Mouse (Mus musculus) right cerebral cortex, postnatal 10 days (tissue): ENCODE data around the gene Mrgpra1.
"Not testable (repeated sequence)": the region's sequence is repeated elsewhere in the genome, so short reads cannot be mapped to it uniquely, and the experiment has no call there.

Source experiments
- DNase-seq, 2 experiments: peaks; one replicate each; pipeline ENCODE4 v3.0.0; 2021; ENCODE audit warnings: low spot score in 2 of 2

The Mrgpra1 gene

DNA sequence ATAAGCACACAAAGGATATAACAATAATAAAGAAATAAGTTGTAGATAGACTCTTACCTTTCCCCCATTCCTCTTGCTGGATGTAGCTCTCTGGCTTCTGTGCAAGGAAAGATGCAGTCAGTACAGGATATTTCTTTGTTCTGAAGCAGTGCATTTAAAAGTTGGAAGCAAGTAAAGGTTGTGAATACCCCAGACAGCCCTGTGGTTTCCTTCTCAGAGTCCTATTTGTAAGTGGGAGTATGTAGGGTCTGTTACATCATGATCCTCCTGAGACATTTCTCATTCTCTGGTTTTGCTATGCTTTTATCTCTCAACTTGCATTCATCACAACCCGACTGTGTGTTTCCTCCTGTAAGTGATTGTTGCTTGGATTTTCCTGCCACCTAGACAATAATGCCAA, at the start of gene Mrgpra1:
Gene Mrgpra1 (minus strand): TSS at position 101 of the 400 bp plus-strand sequence.
- DNase-seq, result no peak

DNA sequence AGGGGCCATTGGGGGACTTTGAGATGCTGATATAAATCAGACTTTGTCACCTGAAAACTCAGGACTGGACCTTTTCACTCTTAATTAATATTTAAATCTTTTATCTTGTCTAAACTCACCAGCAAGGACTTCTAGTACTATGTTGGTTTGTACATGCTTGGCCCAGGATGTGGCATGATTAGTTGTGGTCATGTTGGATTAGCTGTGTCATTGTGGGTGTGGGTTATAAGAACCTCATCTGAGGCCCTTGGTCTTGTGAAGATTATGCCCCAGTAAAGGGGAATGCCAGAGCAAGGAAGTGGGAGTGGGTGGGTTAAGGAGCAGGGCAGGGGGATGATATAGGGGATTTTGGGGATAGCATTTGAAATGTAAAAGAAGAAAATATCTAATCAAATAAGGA, 47.1 kb upstream of the Mrgpra1 start:
- no peak for DNase-seq

DNA sequence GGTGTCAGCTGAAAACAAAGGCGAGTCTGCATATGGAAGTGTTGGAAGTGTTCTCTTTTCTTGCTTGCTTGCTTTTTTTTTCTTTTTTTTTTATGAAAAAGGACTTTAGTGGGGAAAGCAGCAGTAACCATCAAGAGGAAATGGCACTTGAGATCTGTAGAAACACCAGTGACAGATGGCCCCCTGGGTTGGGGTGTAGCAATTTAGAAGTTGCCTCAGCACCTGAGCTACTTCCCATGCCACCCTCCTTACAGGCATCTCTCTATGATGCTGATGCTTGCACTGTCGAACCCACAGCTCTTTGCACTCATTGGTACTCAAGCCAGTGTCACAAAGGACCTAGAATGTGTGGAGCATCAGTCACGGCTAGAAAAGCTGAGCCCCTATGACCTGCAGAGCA, 5.6 kb downstream of the Mrgpra1 start:
- no peak for DNase-seq

DNA sequence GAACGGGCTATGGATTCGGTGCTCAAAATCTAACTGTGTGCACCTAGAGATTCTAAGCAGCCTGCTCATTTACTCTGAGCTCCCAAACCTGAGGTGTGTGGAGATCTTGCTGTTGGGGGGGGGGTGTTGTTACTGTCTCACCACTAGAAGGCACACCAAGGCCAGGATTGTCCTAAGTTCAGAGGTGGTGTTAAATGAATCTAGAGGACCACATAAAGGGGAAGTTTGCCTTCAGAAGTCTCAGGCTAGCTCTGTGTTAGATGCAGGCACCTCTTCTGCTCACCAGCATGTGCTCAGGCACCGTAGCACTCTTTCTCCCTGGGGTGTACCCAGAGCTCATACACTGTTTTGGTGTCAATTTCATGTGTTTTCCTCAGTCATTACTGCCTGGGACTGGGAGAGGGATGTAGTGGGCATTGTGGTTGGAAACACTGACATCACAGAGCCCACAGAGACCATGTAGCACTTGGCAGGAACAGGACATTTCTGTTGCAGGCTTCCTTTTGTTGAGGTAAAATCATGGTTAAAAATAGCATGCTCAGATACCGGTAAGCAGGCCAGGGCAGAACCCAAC, 8.0 kb downstream of the Mrgpra1 start:
- DNase-seq, result no peak

- not testable (repeated sequence) for DNase-seq
Measured at GRCm38 (mm10) chr7:47341887-47342286, 12.2 kb downstream of the Mrgpra1 start.

DNA sequence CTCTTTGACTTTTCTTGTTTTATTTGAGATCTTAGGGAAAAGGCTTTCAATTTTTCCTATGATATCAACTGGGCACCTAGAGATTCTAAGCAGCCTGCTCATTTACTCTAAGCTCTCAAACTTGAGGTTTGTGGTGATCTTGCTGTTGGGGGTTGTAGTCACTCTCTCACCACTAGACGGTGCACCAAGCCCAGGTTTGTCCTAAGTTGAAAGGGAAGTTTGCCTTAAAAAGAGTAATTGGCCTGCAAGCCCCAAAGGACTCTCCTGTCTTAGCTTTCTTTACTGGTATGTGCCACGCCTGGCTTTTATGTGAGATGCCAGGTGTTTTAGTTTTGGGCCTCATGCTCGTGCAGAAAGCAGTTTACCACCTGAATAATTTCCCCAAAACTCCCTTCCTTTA, 12.7 kb downstream of the Mrgpra1 start:
- DNase-seq, result not testable (repeated sequence)

- no peak for DNase-seq
Measured at GRCm38 (mm10) chr7:47318299-47318698, 35.7 kb downstream of the Mrgpra1 start.

DNA sequence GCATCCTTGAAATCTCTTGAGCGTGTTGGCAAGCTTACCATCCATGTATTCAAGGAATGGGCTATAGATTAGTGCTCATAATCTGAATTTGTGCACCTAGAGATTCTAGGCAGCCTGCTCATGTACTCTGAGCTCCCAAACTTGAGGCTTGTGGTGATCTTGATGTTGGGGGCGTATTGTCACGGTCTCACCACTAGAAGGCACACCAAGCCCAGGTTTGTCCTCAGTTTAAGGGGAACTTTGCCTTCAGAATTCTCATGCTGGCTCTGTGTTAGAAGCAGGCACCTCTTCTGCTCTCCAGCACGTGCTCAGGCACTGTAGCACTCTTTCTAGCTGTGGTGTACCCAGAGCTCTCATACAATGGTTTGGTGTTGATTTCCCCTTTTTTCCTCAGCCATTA, 41.8 kb downstream of the Mrgpra1 start:
- no peak for DNase-seq

GRCm38 (mm10) chr7:47309855-47310254, 44.2 kb downstream of the Mrgpra1 start:
- DNase-seq, result no peak

DNA sequence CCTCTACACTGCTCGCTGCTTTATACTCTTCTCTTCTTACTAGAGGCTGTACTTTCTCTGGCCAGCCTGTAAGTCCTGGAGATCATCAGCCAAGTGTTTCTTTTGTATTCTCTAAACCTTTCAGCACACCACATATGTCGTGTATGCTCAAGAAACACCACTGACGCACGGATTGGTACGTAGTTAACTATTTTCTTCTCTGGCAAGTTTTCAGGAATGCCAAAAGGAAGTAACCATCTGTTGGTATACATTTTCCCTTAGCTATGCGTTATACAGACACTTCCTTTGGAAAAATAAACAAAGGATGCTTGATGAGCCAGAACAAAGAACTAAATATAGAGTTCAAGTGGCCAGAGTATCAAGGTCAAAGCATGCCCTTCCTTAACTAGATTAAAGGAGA, 49.4 kb downstream of the Mrgpra1 start:
- not testable (repeated sequence) for DNase-seq

GRCm38 (mm10) chr7:47299612-47300011, 54.4 kb downstream of the Mrgpra1 start:
- DNase-seq, result not testable (repeated sequence)
